ENCODE assay signal across 8 mouse cellular contexts in the genomic region with DNA sequence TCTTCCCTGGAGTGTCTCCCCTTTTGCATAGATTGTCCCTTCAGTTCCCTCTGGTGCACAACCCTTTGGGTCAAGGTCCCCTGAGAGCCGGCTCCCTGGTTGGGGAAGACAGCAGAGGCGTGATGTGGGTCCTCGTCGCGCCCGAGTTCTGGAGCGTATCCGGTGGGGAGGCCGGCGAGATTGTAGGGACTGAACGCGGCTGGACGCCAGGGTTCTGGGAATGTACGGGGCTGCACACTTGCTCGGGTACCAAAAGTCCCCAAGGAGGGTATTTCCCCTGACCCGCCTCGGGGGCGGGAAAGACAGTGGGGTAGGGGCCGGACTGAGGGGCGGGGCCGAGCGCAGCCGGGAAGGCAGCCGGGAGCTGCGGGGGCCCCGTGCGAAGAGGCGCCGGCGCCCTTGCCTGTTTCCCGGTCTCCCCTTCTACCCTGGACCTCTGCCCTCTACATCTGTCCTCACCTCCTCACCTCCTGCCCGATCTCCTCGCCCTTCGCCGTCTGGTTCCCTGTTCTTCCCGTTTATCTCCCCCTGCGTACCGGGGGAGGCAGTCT. TPM values are rescaled to one million over a fixed set of nuclear protein-coding genes. Genes with fewer than 3 reads are reported as not detected.
DNase-seq lines count a peak whose midpoint lies in the region; ATAC-seq lines count a peak whose summit lies in the region.

No protein-coding gene starts in this region.

- H3K27ac ChIP-seq in intestine, embryonic 15.5 days, result peak overlapping the region; percentile 98
- H3K27ac ChIP-seq in lung, embryonic 16.5 days (ENCODE audit: low read length), result peak overlapping the region; percentile 99

- H3K36me3 ChIP-seq in intestine, embryonic 15.5 days, result peaks cover 6% of the 10 kb centered on the region; the same call in 1 of the 2 replicates
- peaks cover 3% of the 10 kb centered on the region; the same call in 1 of the 2 replicates for H3K36me3 ChIP-seq in lung, embryonic 16.5 days (ENCODE audit: control insufficient read depth, insufficient read depth, low read length)

- peaks cover 39% of the 10 kb centered on the region for H3K4me1 ChIP-seq in intestine, embryonic 15.5 days (replicated peaks)
- H3K4me1 ChIP-seq in lung, embryonic 16.5 days (replicated peaks; ENCODE audit: control insufficient read depth, insufficient read depth, low read length), result peaks cover 36% of the 10 kb centered on the region

- DNase-seq in layer of hippocampus, postnatal 10 days (ENCODE audit: low spot score in 2 of 2), result peak; percentile 54 to 72
- no peak for DNase-seq in layer of hippocampus, adult 11-12 months (ENCODE audit: low spot score)
- peak; percentile 78 for DNase-seq in adrenal gland, postnatal 14 days
- DNase-seq in gastrocnemius, postnatal 10 days, result peak; percentile 75
- peak; percentile 63 for DNase-seq in right cerebral cortex, postnatal 4 days
- no peak for DNase-seq in layer of hippocampus, postnatal 36 days

- H3K9ac ChIP-seq in intestine, embryonic 15.5 days, result peak overlapping the region; percentile 71
- peak overlapping the region; percentile 81 for H3K9ac ChIP-seq in lung, embryonic 16.5 days (ENCODE audit: low read length)

- WGBS in intestine, embryonic 15.5 days, result 0% methylated on average over 36 of the region's 38 CpGs
- under 1% methylated on average over 38 of the region's 38 CpGs for WGBS in lung, embryonic 16.5 days

- H3K4me2 ChIP-seq in intestine, embryonic 15.5 days (replicated peaks), result peak overlapping the region; percentile 94
- peak overlapping the region; percentile 94 for H3K4me2 ChIP-seq in lung, embryonic 16.5 days (ENCODE audit: low read depth, low read length)

- H3K27me3 ChIP-seq in intestine, embryonic 15.5 days (replicated peaks), result no peaks in the 10 kb centered on the region
- no peaks in the 10 kb centered on the region for H3K27me3 ChIP-seq in lung, embryonic 16.5 days (ENCODE audit: control insufficient read depth, insufficient read depth, low read depth, low read length)

- H3K9me3 ChIP-seq in intestine, embryonic 15.5 days, result no peaks in the 10 kb centered on the region
- H3K9me3 ChIP-seq in lung, embryonic 16.5 days (ENCODE audit: control insufficient read depth, low read length), result 0 out of 2 replicates have a peak, but pooled peaks cover 1% of the 10 kb centered on the region

- H3K4me3 ChIP-seq in intestine, embryonic 15.5 days (replicated peaks), result peak overlapping the region; percentile 64
- peak overlapping the region; percentile 66 for H3K4me3 ChIP-seq in lung, embryonic 16.5 days (ENCODE audit: low read length)

- peak; percentile 63 for ATAC-seq in intestine, embryonic 15.5 days
- peak; percentile 60 for ATAC-seq in lung, embryonic 16.5 days (ENCODE audit: low read depth)

RNA-seq across cellular contexts. Expression of gene Ppp1r18, which starts 1.0 kb away (rescaled TPM):
- total RNA-seq in layer of hippocampus, postnatal 10 days (2021), result 10 to 100 TPM; 15.6 to 16.3 TPM
- total RNA-seq in adrenal gland, postnatal 14 days (2021), result 29.5 and 44.4 TPM in 2 replicates
- 10 to 100 TPM; 14.7 to 21.9 TPM for total RNA-seq in gastrocnemius, postnatal 10 days (2021)
- 19.6 TPM in 2 replicates for polyA plus RNA-seq in intestine, embryonic 15.5 days (2015; fragmentation: Nextera tagmentation; extraction: Ambion mirVana)
- polyA plus RNA-seq in lung, embryonic 16.5 days (2015; fragmentation: Nextera tagmentation; extraction: Ambion mirVana), result 23.3 and 26.5 TPM in 2 replicates
- 1 to 10 TPM; 7.4 to 9.5 TPM for total RNA-seq in layer of hippocampus, postnatal 36 days (2021)

RNA-seq across cellular contexts. Expression of gene Nrm, which starts 5.2 kb away (rescaled TPM):
- 1 to 10 TPM; 5.2 to 5.7 TPM for total RNA-seq in layer of hippocampus, postnatal 10 days (2021)
- total RNA-seq in adrenal gland, postnatal 14 days (2021), result 10.6 and 15.9 TPM in 2 replicates
- 1 to 10 TPM; 7.8 to 9.7 TPM for total RNA-seq in gastrocnemius, postnatal 10 days (2021)
- 48.5 and 51.7 TPM in 2 replicates for polyA plus RNA-seq in intestine, embryonic 15.5 days (2015; fragmentation: Nextera tagmentation; extraction: Ambion mirVana)
- 65.6 and 67.9 TPM in 2 replicates for polyA plus RNA-seq in lung, embryonic 16.5 days (2015; fragmentation: Nextera tagmentation; extraction: Ambion mirVana)
- 1 to 10 TPM; 1.5 to 2.2 TPM for total RNA-seq in layer of hippocampus, postnatal 36 days (2021)

RNA-seq across cellular contexts. Expression of gene Dhx16, which starts 13.3 kb away (rescaled TPM):
- 10 to 100 TPM; 26.1 to 36.5 TPM for total RNA-seq in layer of hippocampus, postnatal 10 days (2021)
- total RNA-seq in adrenal gland, postnatal 14 days (2021), result 40.2 and 41.1 TPM in 2 replicates
- total RNA-seq in gastrocnemius, postnatal 10 days (2021), result 10 to 100 TPM; 12.6 to 16.8 TPM
- polyA plus RNA-seq in intestine, embryonic 15.5 days (2015; fragmentation: Nextera tagmentation; extraction: Ambion mirVana), result 43.1 and 44.2 TPM in 2 replicates
- 40.2 and 42.4 TPM in 2 replicates for polyA plus RNA-seq in lung, embryonic 16.5 days (2015; fragmentation: Nextera tagmentation; extraction: Ambion mirVana)
- total RNA-seq in layer of hippocampus, postnatal 36 days (2021), result 10 to 100 TPM; 32.0 to 37.4 TPM

RNA-seq across cellular contexts. Expression of gene Mdc1, which starts 25.0 kb away (rescaled TPM):
- 10 to 100 TPM; 15.8 to 16.2 TPM for total RNA-seq in layer of hippocampus, postnatal 10 days (2021)
- 20.6 and 21.9 TPM in 2 replicates for total RNA-seq in adrenal gland, postnatal 14 days (2021)
- total RNA-seq in gastrocnemius, postnatal 10 days (2021), result 10 to 100 TPM; 10.1 to 14.6 TPM
- polyA plus RNA-seq in intestine, embryonic 15.5 days (2015; fragmentation: Nextera tagmentation; extraction: Ambion mirVana), result 14.9 and 16.1 TPM in 2 replicates
- 20.6 and 22.3 TPM in 2 replicates for polyA plus RNA-seq in lung, embryonic 16.5 days (2015; fragmentation: Nextera tagmentation; extraction: Ambion mirVana)
- total RNA-seq in layer of hippocampus, postnatal 36 days (2021), result 10 to 100 TPM; 13.1 to 19.5 TPM

RNA-seq across cellular contexts. Expression of gene Tubb5, which starts 28.2 kb away (rescaled TPM):
- total RNA-seq in layer of hippocampus, postnatal 10 days (2021), result 1,000 to 10,000 TPM; 1,119 to 1,208 TPM
- 285 and 320 TPM in 2 replicates for total RNA-seq in adrenal gland, postnatal 14 days (2021)
- total RNA-seq in gastrocnemius, postnatal 10 days (2021), result 100 to 1,000 TPM; 205 to 251 TPM
- 729 and 776 TPM in 2 replicates for polyA plus RNA-seq in intestine, embryonic 15.5 days (2015; fragmentation: Nextera tagmentation; extraction: Ambion mirVana)
- 877 and 940 TPM in 2 replicates for polyA plus RNA-seq in lung, embryonic 16.5 days (2015; fragmentation: Nextera tagmentation; extraction: Ambion mirVana)
- total RNA-seq in layer of hippocampus, postnatal 36 days (2021), result 100 to 1,000 TPM; 360 to 381 TPM

Comparison
In these comparisons a context has a peak if more than half of its experiments do, and no peak if none do; other contexts are left out.
1. DNase-seq: peak in layer of hippocampus, postnatal 10 days (2 of 2), adrenal gland, postnatal 14 days (single experiment), gastrocnemius, postnatal 10 days (single experiment) and right cerebral cortex, postnatal 4 days (single experiment); none in layer of hippocampus, adult 11-12 months (single experiment) and layer of hippocampus, postnatal 36 days (0 of 2).